ENCODE assay signal across 8 mouse cellular contexts in genomic region chr8:111743101-111743791, GRCm38 (mm10). TPM values are rescaled to one million over a fixed set of nuclear protein-coding genes. Genes with fewer than 3 reads are reported as not detected.
DNase-seq lines count a peak whose midpoint lies in the region; ATAC-seq and TF ChIP-seq lines count a peak whose summit lies in the region.

No protein-coding gene starts in this region.

- H3K9ac ChIP-seq in forebrain, embryonic 14.5 days (ENCODE audit: low read length), result peak overlapping the region; percentile 96

- DNase-seq in cerebellum, adult 18-20 months, result peak; percentile 37 to 46
- no peak for DNase-seq in cerebellum, postnatal 36 days
- DNase-seq in G1E (ENCODE audit: low spot score), result no peak
- DNase-seq in forebrain, embryonic 14.5 days (ENCODE audit: low spot score), result no peak
- peak; percentile 51 for DNase-seq in kidney, postnatal 14 days
- no peak for DNase-seq in left cerebral cortex, adult 9 months (ENCODE audit: low spot score in 2 of 2)
- DNase-seq in urinary bladder, postnatal 10 days (ENCODE audit: low spot score), result no peak

- peak overlapping the region; percentile 79 for H3K4me2 ChIP-seq in forebrain, embryonic 14.5 days (ENCODE audit: low read length)

- peaks cover 76% of the 10 kb centered on the region for H3K27me3 ChIP-seq in G1E (ENCODE audit: insufficient read depth, low read length)
- H3K27me3 ChIP-seq in forebrain, embryonic 14.5 days (replicated peaks; ENCODE audit: control insufficient read depth, insufficient read depth, low read length), result no peaks in the 10 kb centered on the region

- peak overlapping the region; percentile 85 for H3K27ac ChIP-seq in forebrain, embryonic 14.5 days (ENCODE audit: low read depth, low read length)
- H3K27ac ChIP-seq in olfactory bulb, adult 2 months (ENCODE audit: insufficient read depth, low read depth, low read length), result no peak overlapping the region

- ATAC-seq in G1E (ENCODE audit: extremely low read depth, insufficient number of reproducible peaks, low FRiP score, poor library complexity, severe bottlenecking), result no peak
- ATAC-seq in forebrain, embryonic 14.5 days, result peak; percentile 27

- no peaks in the 10 kb centered on the region for H3K9me3 ChIP-seq in G1E (replicated peaks)
- H3K9me3 ChIP-seq in forebrain, embryonic 14.5 days (replicated peaks; ENCODE audit: control insufficient read depth, low read length), result no peaks in the 10 kb centered on the region

- TF ChIP-seq CTCF in G1E (IDR thresholded peaks at IDR 0.05; ENCODE audit: low read depth, low read length), result no peak
- TF ChIP-seq CTCF in olfactory bulb, adult 2 months (IDR thresholded peaks at IDR 0.05; ENCODE audit: insufficient read depth, low read depth, low read length), result no peak

- no peak for TF ChIP-seq POLR2A in olfactory bulb, adult 2 months (IDR thresholded peaks at IDR 0.05; ENCODE audit: insufficient read depth, low read depth, low read length)

- peaks cover 4% of the 10 kb centered on the region; the same call in 1 of the 2 replicates for H3K4me1 ChIP-seq in G1E (ENCODE audit: insufficient read depth, low read depth, low read length)
- peaks cover 59% of the 10 kb centered on the region for H3K4me1 ChIP-seq in forebrain, embryonic 14.5 days (ENCODE audit: control insufficient read depth, insufficient read depth, low read length)
- peaks cover 54% of the 10 kb centered on the region for H3K4me1 ChIP-seq in olfactory bulb, adult 2 months (ENCODE audit: control insufficient read depth, insufficient read depth, low read length)

- under 1% methylated on average over 38 of the region's 44 CpGs for WGBS in forebrain, embryonic 14.5 days
- under 1% methylated on average over 43 of the region's 44 CpGs for WGBS in olfactory bulb, adult 2 months

- H3K36me3 ChIP-seq in G1E (replicated peaks), result no peaks in the 10 kb centered on the region
- H3K36me3 ChIP-seq in forebrain, embryonic 14.5 days (ENCODE audit: control insufficient read depth, insufficient read depth, low read length), result no peaks in the 10 kb centered on the region

- H3K4me3 ChIP-seq in G1E (ENCODE audit: low read depth, low read length), result peak overlapping the region; percentile 31; the same call in 1 of the 2 replicates
- H3K4me3 ChIP-seq in forebrain, embryonic 14.5 days (ENCODE audit: low read depth, low read length), result peak overlapping the region; percentile 75
- H3K4me3 ChIP-seq in olfactory bulb, adult 2 months (ENCODE audit: insufficient read depth, low read depth, low read length), result peak overlapping the region; percentile 59

RNA-seq across cellular contexts. Expression of gene Bcar1, which starts 0.4 kb away (rescaled TPM):
- total RNA-seq in G1E (2014; fragmentation: Nextera tagmentation) (0.68 and 1.1 TPM in 2 replicates), G1E (2017) (1.0 and 1.2 TPM in 2 replicates)
- 0.28 and 0.39 TPM in 2 replicates for polyA plus RNA-seq in G1E (2012)
- polyA plus RNA-seq in forebrain, embryonic 14.5 days (2014; fragmentation: Nextera tagmentation; extraction: Ambion mirVana), result 41.2 and 44.2 TPM in 2 replicates
- polyA plus RNA-seq in olfactory bulb, adult 2 months (2012; ENCODE audit: insufficient read depth, insufficient read length, low replicate concordance, missing spikeins), result not detected in 2 replicates

RNA-seq across cellular contexts. Expression of gene Ctrb1, which starts 52.4 kb away (rescaled TPM):
- total RNA-seq in G1E (2014; fragmentation: Nextera tagmentation) (not detected in 2 replicates), G1E (2017) (not detected in 2 replicates)
- polyA plus RNA-seq in G1E (2012), result not detected in 2 replicates
- polyA plus RNA-seq in forebrain, embryonic 14.5 days (2014; fragmentation: Nextera tagmentation; extraction: Ambion mirVana), result not detected in 2 replicates
- polyA plus RNA-seq in olfactory bulb, adult 2 months (2012; ENCODE audit: insufficient read depth, insufficient read length, low replicate concordance, missing spikeins), result not detected in 2 replicates

Comparison
In these comparisons a context has a peak if more than half of its experiments do, and no peak if none do; other contexts are left out.
1. DNase-seq: peak in cerebellum, adult 18-20 months (2 of 2) and kidney, postnatal 14 days (single experiment); none in cerebellum, postnatal 36 days (0 of 2), G1E (single experiment), forebrain, embryonic 14.5 days (single experiment), left cerebral cortex, adult 9 months (0 of 2) and urinary bladder, postnatal 10 days (single experiment).
2. RNA of gene Bcar1, which starts 0.4 kb away (polyA plus RNA-seq): 41.2 to 44.2 TPM in forebrain, embryonic 14.5 days and not detected in olfactory bulb, adult 2 months; 0.28 to 0.39 TPM in G1E; every median in the first group is over 10 times any median in the second.
3. Peak in every context shown above with its lines, with median percentiles within 50 percentile points of each other: H3K4me3 ChIP-seq.